Mouse (Mus musculus): ENCODE measurements around the gene Cachd1.

DNA sequence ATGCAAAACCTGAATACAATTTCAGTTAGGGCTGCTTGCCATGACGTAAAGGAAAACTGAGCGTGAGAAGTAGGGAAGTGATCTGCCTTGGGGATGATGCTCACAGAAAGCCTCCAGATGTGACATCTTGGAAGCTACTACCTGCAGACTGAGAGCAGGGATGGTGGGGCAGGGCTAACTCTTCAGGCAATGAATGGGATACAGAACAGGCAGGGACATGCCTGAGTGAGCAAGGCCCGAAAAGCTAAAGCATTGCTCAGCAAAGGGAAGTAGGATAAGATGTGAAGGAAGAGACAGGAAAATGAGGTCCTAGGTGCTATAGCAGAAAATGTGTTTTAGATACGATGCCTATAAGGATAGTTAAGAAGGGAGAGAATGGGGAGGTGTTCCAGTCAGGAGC is 232.6 kb downstream of the Cachd1 start:
- TF ChIP-seq CTCF (IDR thresholded peaks at IDR 0.05; ENCODE audit: borderline replicate concordance, insufficient read depth, low read length) (no peak), POLR2A (IDR thresholded peaks at IDR 0.05; ENCODE audit: low read depth, low read length) (no peak)

All from embryonic fibroblast, embryonic 13.5 days (primary cell).